Mouse (Mus musculus): ENCODE data around the gene BC017158.

Gene BC017158

GRCm38 (mm10) chr7:128307851-128308250, 9.9 kb upstream of the BC017158 start:
- no peak for DNase-seq

- DNase-seq, result peak; percentile 16
These were observed 6.9 kb upstream of the BC017158 start for GRCm38 (mm10) chr7:128304907-128305306.

- no peak for DNase-seq
These were observed 6.2 kb upstream of the BC017158 start for GRCm38 (mm10) chr7:128304198-128304597.

- no peak for DNase-seq
These were observed 4.2 kb upstream of the BC017158 start for GRCm38 (mm10) chr7:128302151-128302550.

GRCm38 (mm10) chr7:128300952-128301351, 3.0 kb upstream of the BC017158 start:
- DNase-seq, result no peak

GRCm38 (mm10) chr7:128298481-128299342, 742 bp upstream of the BC017158 start:
- peak; percentile 9 for DNase-seq

GRCm38 (mm10) chr7:128297291-128297616, 716 bp downstream of the BC017158 start:
- peak; percentile 6 for DNase-seq

GRCm38 (mm10) chr7:128296514-128296913, 1.5 kb downstream of the BC017158 start:
- DNase-seq, result no peak

- no peak for DNase-seq
These were observed 3.2 kb downstream of the BC017158 start for GRCm38 (mm10) chr7:128294785-128295184.

GRCm38 (mm10) chr7:128288923-128289544, 8.9 kb downstream of the BC017158 start:
- DNase-seq, result peak; percentile 15

- DNase-seq, result no peak
These were observed 12.9 kb downstream of the BC017158 start for GRCm38 (mm10) chr7:128285060-128285459.

GRCm38 (mm10) chr7:128284047-128284446, 13.9 kb downstream of the BC017158 start:
- no peak for DNase-seq

GRCm38 (mm10) chr7:128282532-128283244, 15.3 kb downstream of the BC017158 start:
- DNase-seq, result no peak

- DNase-seq, result no peak
These were observed 16.2 kb downstream of the BC017158 start for GRCm38 (mm10) chr7:128281765-128282164.

GRCm38 (mm10) chr7:128279750-128280149, 18.2 kb downstream of the BC017158 start:
- no peak for DNase-seq

- DNase-seq, result no peak
These were observed 21.9 kb downstream of the BC017158 start for GRCm38 (mm10) chr7:128276051-128276450.

- DNase-seq, result no peak
These were observed 26.5 kb downstream of the BC017158 start for GRCm38 (mm10) chr7:128271496-128271895.

- no peak for DNase-seq
These were observed 27.5 kb downstream of the BC017158 start for GRCm38 (mm10) chr7:128270431-128270850.

- DNase-seq, result no peak
These were observed 30.2 kb downstream of the BC017158 start for GRCm38 (mm10) chr7:128267813-128268212.

GRCm38 (mm10) chr7:128267391-128267790, 30.6 kb downstream of the BC017158 start:
- DNase-seq, result no peak

- DNase-seq, result no peak
These were observed 31.9 kb downstream of the BC017158 start for GRCm38 (mm10) chr7:128266056-128266455.

- no peak for DNase-seq
These were observed 32.6 kb downstream of the BC017158 start, which contains the start of gene Slc5a2 for GRCm38 (mm10) chr7:128265411-128265810. Gene Slc5a2 (plus strand): TSS chr7:128265657.

- DNase-seq, result no peak
These were observed 41.1 kb downstream of the BC017158 start for GRCm38 (mm10) chr7:128256783-128257334.

All from thymus, postnatal 14 days (tissue).